Mouse (Mus musculus): ENCODE data around the gene Gm10718. TPM values are rescaled to one million over a fixed set of nuclear protein-coding genes. Genes with fewer than 3 reads are reported as not detected.

Gm10718 gene
- polyA plus RNA-seq (2015; fragmentation: Nextera tagmentation; extraction: Ambion mirVana), result 0.39 TPM in 1 of 2 replicates, not detected in the other

GRCm38 (mm10) chr9:3023312-3023984 is at the start of gene Gm10718:
Gene Gm10718, plus strand, starts transcription at chr9:3023547.

GRCm38 (mm10) chr9:3000445-3000972 is 22.8 kb upstream of the Gm10718 start, which contains the start of gene Gm10722:
Gene Gm10722, plus strand, starts transcription at chr9:3000922.

GRCm38 (mm10) chr9:3002794-3003396 is 20.5 kb upstream of the Gm10718 start, which contains the start of gene Gm11168:
Gene Gm11168, plus strand, starts transcription at chr9:3003346.

GRCm38 (mm10) chr9:3012733-3013279 is 10.5 kb upstream of the Gm10718 start, which contains the start of gene Gm10721:
Gene Gm10721, plus strand, starts transcription at chr9:3013140.

GRCm38 (mm10) chr9:3015354-3015753 is 8.0 kb upstream of the Gm10718 start, which contains the start of gene Gm10720:
Gene Gm10720, plus strand, starts transcription at chr9:3015654.

GRCm38 (mm10) chr9:3017108-3017507 is 6.2 kb upstream of the Gm10718 start, which contains the start of gene Gm10719:
Gene Gm10719, plus strand, starts transcription at chr9:3017408.

GRCm38 (mm10) chr9:3024912-3025467 is 1.6 kb downstream of the Gm10718 start, which contains the start of gene Gm10717:
Gene Gm10717, plus strand, starts transcription at chr9:3025417.

GRCm38 (mm10) chr9:3034299-3034698 is 11.0 kb downstream of the Gm10718 start, which contains the start of gene Gm17535:
Gene Gm17535, plus strand, starts transcription at chr9:3034599.

GRCm38 (mm10) chr9:3036577-3036976 is 13.2 kb downstream of the Gm10718 start, which contains the start of gene Gm10715:
Gene Gm10715, plus strand, starts transcription at chr9:3036877.

Small RNA genes lying within 50 kb of the gene (microRNA-seq; reads per million reads assigned to microRNA genes)
- not detected for gene Mir101c (ENCODE audit: borderline replicate concordance, insufficient number of aligned reads)

Other genes with a start within 250 kb of the Gm10718 start
- gene Gm10722, start 22.6 kb upstream of the Gm10718 start, polyA plus RNA-seq (2015; fragmentation: Nextera tagmentation; extraction: Ambion mirVana), result not detected in 2 replicates
- not detected in 2 replicates for gene Gm11168, start 20.2 kb upstream of the Gm10718 start, polyA plus RNA-seq (2015; fragmentation: Nextera tagmentation; extraction: Ambion mirVana)
- 0.25 TPM in 1 of 2 replicates, not detected in the other for gene Gm10721, start 10.4 kb upstream of the Gm10718 start, polyA plus RNA-seq (2015; fragmentation: Nextera tagmentation; extraction: Ambion mirVana)
- not detected in 2 replicates for gene Gm10720, start 7.9 kb upstream of the Gm10718 start, polyA plus RNA-seq (2015; fragmentation: Nextera tagmentation; extraction: Ambion mirVana)
- 0.25 TPM in 1 of 2 replicates, not detected in the other for gene Gm10719, start 6.1 kb upstream of the Gm10718 start, polyA plus RNA-seq (2015; fragmentation: Nextera tagmentation; extraction: Ambion mirVana)
- gene Gm10717, start 1.9 kb downstream of the Gm10718 start, polyA plus RNA-seq (2015; fragmentation: Nextera tagmentation; extraction: Ambion mirVana), result 0.23 TPM in 1 of 2 replicates, not detected in the other
- gene Gm17535, start 11.1 kb downstream of the Gm10718 start, polyA plus RNA-seq (2015; fragmentation: Nextera tagmentation; extraction: Ambion mirVana), result not detected in 2 replicates
- gene Gm10715, start 13.3 kb downstream of the Gm10718 start, polyA plus RNA-seq (2015; fragmentation: Nextera tagmentation; extraction: Ambion mirVana), result not detected in 2 replicates